In the genomic region with DNA sequence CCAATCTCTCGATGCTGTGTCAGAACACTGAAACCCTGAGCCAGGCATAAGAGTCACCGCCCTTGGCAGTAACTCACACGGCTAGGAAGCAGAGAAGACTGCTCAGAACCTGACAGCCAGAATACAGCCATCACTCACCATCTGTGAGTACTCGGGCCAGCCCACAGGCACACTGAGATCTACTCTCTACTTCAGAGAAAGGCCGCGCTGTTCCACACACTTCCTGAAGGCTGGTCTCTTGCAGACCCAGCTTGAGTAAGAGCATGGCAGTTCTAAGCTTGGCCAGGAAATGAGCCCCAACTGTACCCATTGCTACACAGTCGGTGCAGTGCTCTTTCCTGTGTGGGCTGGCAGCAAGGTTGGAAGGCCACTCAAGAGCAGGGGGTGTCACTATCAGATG, we compare ENCODE assay signal across 9 mouse cellular contexts. TPM values are rescaled to one million over a fixed set of nuclear protein-coding genes. Genes with fewer than 3 reads are reported as not detected.
DNase-seq lines count a peak whose midpoint lies in the region; TF ChIP-seq lines count a peak whose summit lies in the region.
"Had no signal": no experiment of that assay in that cellular context is flagged by ENCODE, and none has a peak within 500 bp of the region (broad histone marks: within the 10 kb centered on the region; RNA-seq: fewer than 3 reads in every experiment).

No protein-coding gene starts in this region.

- TF ChIP-seq POLR2A in spleen, adult 2 months (IDR thresholded peaks at IDR 0.05; ENCODE audit: low read depth, low read length) = no peak

- no peaks in the 10 kb centered on the region for H3K27me3 ChIP-seq in spleen, adult 2 months (ENCODE audit: control insufficient read depth, insufficient read depth, low read length)
- H3K27me3 ChIP-seq in megakaryocyte, embryonic 14.5 days (replicated peaks) = no peaks in the 10 kb centered on the region

- no peaks in the 10 kb centered on the region for H3K9me3 ChIP-seq in megakaryocyte, embryonic 14.5 days
- H3K9me3 ChIP-seq: hindbrain, embryonic 10.5 days had no signal

- no peaks in the 10 kb centered on the region for H3K36me3 ChIP-seq in spleen, adult 2 months (ENCODE audit: control insufficient read depth, insufficient read depth, low read length)
- H3K36me3 ChIP-seq in megakaryocyte, embryonic 14.5 days (replicated peaks; ENCODE audit: low read length) = peaks cover 57% of the 10 kb centered on the region

- H3K27ac ChIP-seq in spleen, adult 2 months (ENCODE audit: insufficient read depth, low read length) = peak overlapping the region; percentile 82
- H3K27ac ChIP-seq: hindbrain, embryonic 10.5 days had no signal

- peak; percentile 5; the same call in 1 of the 2 replicates for TF ChIP-seq CTCF in spleen, adult 2 months (IDR thresholded peaks at IDR 0.05; ENCODE audit: extremely low read depth, insufficient read depth, insufficient read length, insufficient replicate concordance)

- 18% methylated on average over 7 of the region's 7 CpGs for WGBS in spleen, adult 2 months

- no peak overlapping the region for H3K4me3 ChIP-seq in spleen, adult 2 months (ENCODE audit: extremely low read depth, insufficient read depth, insufficient read length)
- peak overlapping the region; percentile 82 for H3K4me3 ChIP-seq in megakaryocyte, embryonic 14.5 days (replicated peaks)
- H3K4me3 ChIP-seq: hindbrain, embryonic 10.5 days had no signal

- H3K4me1 ChIP-seq in spleen, adult 2 months (ENCODE audit: control insufficient read depth, insufficient read depth, insufficient read length) = peaks cover 3% of the 10 kb centered on the region; the same call in 1 of the 2 replicates
- peaks cover 99% of the 10 kb centered on the region for H3K4me1 ChIP-seq in megakaryocyte, embryonic 14.5 days
- H3K4me1 ChIP-seq: hindbrain, embryonic 10.5 days had no signal

- peak; percentile 52 to 79 for DNase-seq in adrenal gland, adult (ENCODE audit: inconsistent age in 2 of 2, low spot score in 1 of 2)
- DNase-seq in adrenal gland, postnatal 4 days (ENCODE audit: low spot score in 2 of 2) = no peak
- DNase-seq in spleen, adult 2 months (ENCODE audit: low read depth in 1 of 2, low spot score in 2 of 2) = peak in 1 of 2 experiments; percentile 20
- no peak for DNase-seq in spleen, postnatal 14 days (ENCODE audit: low spot score in 2 of 2)
- DNase-seq in urinary bladder, adult 2 months (ENCODE audit: low spot score) = no peak
- DNase-seq in heart, adult 8-10 months (ENCODE audit: low spot score) = no peak
- no peak for DNase-seq in heart, postnatal 4 days

RNA-seq across cellular contexts. Expression of a gene that starts 27.7 kb away (rescaled TPM):
- 10 to 100 TPM; 44.3 to 47.7 TPM for total RNA-seq in adrenal gland, postnatal 4 days (2021)
- 26.4 and 27.8 TPM in 2 replicates for polyA plus RNA-seq in spleen, adult 2 months (2012; rRNA removed)
- 0.63 and 4.0 TPM in 2 replicates for polyA plus RNA-seq in megakaryocyte, embryonic 14.5 days (2012; ENCODE audit: insufficient read depth, low replicate concordance)
- 43.5 and 47.9 TPM in 2 replicates for polyA plus RNA-seq in urinary bladder, adult 2 months (2012; rRNA removed)
- 10 to 100 TPM in 1 of 4 experiments, 1 to 10 TPM in 3; 8.7 to 10.3 (median 9.4) TPM for total RNA-seq in heart, adult 8-10 months (2022)
- total RNA-seq in heart, postnatal 4 days (2021) = 10 to 100 TPM; 14.4 to 18.1 TPM

Comparison
In these comparisons a context has a peak if more than half of its experiments do, and no peak if none do; other contexts are left out.
1. DNase-seq: peak in adrenal gland, adult (2 of 2); none in adrenal gland, postnatal 4 days (0 of 2), spleen, postnatal 14 days (0 of 2), urinary bladder, adult 2 months (single experiment), heart, adult 8-10 months (single experiment) and heart, postnatal 4 days (single experiment).